In genomic region chr1:153296035-153296434, GRCm38 (mm10) we compare ENCODE assay signal across 20 mouse cellular contexts.
"Had no signal": no experiment of that assay in that cellular context is flagged by ENCODE, and none has a peak within 500 bp of the region (broad histone marks: within the 10 kb centered on the region; RNA-seq: fewer than 3 reads in every experiment).

No protein-coding gene starts in this region.

- H3K36me3 ChIP-seq: limb, embryonic 10.5 days; limb, embryonic 13.5 days; liver, embryonic 12.5 days; liver, embryonic 15.5 days; midbrain, embryonic 12.5 days; midbrain, embryonic 15.5 days; neural tube, embryonic 12.5 days; neural tube, embryonic 15.5 days had no signal

- H3K27me3 ChIP-seq: limb, embryonic 13.5 days; liver, embryonic 12.5 days; liver, embryonic 15.5 days; midbrain, embryonic 12.5 days; midbrain, embryonic 15.5 days; neural tube, embryonic 12.5 days; neural tube, embryonic 15.5 days had no signal

- H3K4me3 ChIP-seq: layer of hippocampus, adult 2 months; limb, embryonic 10.5 days; limb, embryonic 13.5 days; liver, embryonic 12.5 days; liver, embryonic 15.5 days; midbrain, embryonic 12.5 days; midbrain, embryonic 15.5 days; neural tube, embryonic 12.5 days; neural tube, embryonic 15.5 days had no signal

- ATAC-seq: liver, embryonic 12.5 days; lung, postnatal 0 days; midbrain, embryonic 15.5 days had no signal

- H3K4me1 ChIP-seq: liver, embryonic 12.5 days had no signal

- H3K9ac ChIP-seq: limb, embryonic 13.5 days; liver, embryonic 12.5 days; liver, embryonic 15.5 days; midbrain, embryonic 12.5 days; midbrain, embryonic 15.5 days; neural tube, embryonic 12.5 days; neural tube, embryonic 15.5 days had no signal

- H3K9me3 ChIP-seq: limb, embryonic 10.5 days; limb, embryonic 13.5 days; liver, embryonic 12.5 days; liver, embryonic 15.5 days; midbrain, embryonic 12.5 days; midbrain, embryonic 15.5 days; neural tube, embryonic 12.5 days; neural tube, embryonic 15.5 days had no signal

- H3K27ac ChIP-seq: kidney, postnatal 0 days; layer of hippocampus, adult 2 months; limb, embryonic 10.5 days; limb, embryonic 13.5 days; liver, embryonic 12.5 days; liver, embryonic 15.5 days; macrophage; midbrain, embryonic 12.5 days; midbrain, embryonic 15.5 days; neural tube, embryonic 12.5 days; neural tube, embryonic 15.5 days had no signal

- H3K4me2 ChIP-seq: limb, embryonic 13.5 days; liver, embryonic 12.5 days; liver, embryonic 15.5 days; midbrain, embryonic 12.5 days; midbrain, embryonic 15.5 days; neural tube, embryonic 12.5 days; neural tube, embryonic 15.5 days had no signal

- DNase-seq: kidney, postnatal 25 days; layer of hippocampus, adult 9-11 months; liver; lung, adult 2 months; right cerebral cortex, adult 18-20 months; right cerebral cortex, postnatal 14 days; right cerebral cortex, postnatal 4 days; thymus, postnatal 25 days had no signal
